Mouse (Mus musculus): ENCODE data around the gene Nxpe5.
"Not testable (repeated sequence)": the region's sequence is repeated elsewhere in the genome, so short reads cannot be mapped to it uniquely, and the experiment has no call there.

Gene Nxpe5

GRCm38 (mm10) chr5:138225700-138226099 is at the start of gene Nxpe5:
Gene Nxpe5, plus strand, starts transcription at chr5:138225898.
- no peak for ATAC-seq (ENCODE audit: low TSS enrichment)

DNA sequence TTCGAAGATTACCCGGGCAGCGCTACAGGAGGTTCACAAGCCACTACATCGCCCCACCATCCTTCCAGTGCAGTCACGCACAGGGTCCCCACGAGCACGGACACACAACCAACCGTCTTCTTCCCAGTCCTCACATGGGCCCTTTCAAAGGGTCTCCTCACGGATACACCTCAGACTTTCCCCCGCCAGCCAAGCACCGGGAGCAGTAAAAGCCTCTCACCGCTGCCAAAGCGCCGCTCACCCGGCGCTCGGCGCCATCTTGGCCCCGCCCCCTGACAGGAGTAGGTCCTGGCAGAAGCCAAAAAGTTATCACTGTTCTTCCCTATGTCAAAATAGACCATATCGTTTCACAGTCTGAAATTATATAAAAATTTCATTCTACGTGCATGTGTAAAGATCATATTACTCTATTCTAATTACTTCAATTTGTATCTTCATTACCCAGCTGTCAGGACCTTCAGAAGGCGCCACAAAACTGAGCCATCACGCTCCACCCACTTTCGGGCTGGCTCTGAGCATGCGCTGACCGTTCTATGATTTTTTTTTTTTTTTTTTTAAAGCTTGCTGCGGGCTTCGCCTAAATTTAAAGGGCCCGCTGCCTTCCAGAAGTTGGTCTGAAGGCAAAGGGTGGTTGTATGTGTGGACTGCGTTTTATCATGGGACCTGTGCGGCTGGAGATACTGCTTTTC is 38.6 kb upstream of the Nxpe5 start, which contains the start of the genes Taf6 and Cnpy4:
Taf6 (minus strand) TSS at position 502 of the 689 bp plus-strand sequence.
Cnpy4 (plus strand) TSS at position 536 of the 689 bp plus-strand sequence.
- peak; percentile 66 for ATAC-seq (ENCODE audit: low TSS enrichment)

DNA sequence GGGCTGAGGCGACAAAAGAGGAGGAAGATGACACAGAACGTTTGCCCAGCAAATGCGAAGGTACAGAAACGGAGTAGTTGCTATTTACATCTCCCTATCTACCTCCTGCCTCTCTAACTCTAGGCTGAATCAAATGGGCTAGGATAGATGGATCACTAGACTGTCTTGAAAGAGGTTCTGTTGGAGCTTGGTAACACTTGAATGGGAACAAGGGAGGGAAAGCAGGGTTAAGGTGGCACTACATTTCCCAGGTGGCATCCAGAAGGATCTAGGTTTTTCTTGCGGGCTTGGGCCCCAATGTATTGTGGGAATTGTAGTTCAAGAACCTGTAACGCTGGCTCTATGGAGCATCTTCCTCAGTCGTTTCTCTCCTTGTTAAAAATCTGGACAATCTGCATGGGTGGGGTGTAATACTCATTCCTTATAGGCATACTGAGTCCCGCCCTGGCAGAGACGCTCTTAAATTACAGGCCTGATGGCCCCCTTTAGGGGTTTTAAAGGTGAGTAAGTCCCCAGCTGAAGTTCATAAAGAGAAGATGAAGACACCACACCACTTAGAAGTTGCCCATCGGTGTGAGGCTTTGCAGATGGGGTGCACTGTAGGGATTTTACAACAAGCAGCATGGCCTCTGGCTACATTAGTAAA is 37.9 kb upstream of the Nxpe5 start:
- ATAC-seq (ENCODE audit: low TSS enrichment), result peak; percentile 95

GRCm38 (mm10) chr5:138193771-138194727 is 31.6 kb upstream of the Nxpe5 start, which contains the start of gene Mblac1:
Gene Mblac1, plus strand, starts transcription at chr5:138194314.
- ATAC-seq (ENCODE audit: low TSS enrichment), result peak; percentile 93

DNA sequence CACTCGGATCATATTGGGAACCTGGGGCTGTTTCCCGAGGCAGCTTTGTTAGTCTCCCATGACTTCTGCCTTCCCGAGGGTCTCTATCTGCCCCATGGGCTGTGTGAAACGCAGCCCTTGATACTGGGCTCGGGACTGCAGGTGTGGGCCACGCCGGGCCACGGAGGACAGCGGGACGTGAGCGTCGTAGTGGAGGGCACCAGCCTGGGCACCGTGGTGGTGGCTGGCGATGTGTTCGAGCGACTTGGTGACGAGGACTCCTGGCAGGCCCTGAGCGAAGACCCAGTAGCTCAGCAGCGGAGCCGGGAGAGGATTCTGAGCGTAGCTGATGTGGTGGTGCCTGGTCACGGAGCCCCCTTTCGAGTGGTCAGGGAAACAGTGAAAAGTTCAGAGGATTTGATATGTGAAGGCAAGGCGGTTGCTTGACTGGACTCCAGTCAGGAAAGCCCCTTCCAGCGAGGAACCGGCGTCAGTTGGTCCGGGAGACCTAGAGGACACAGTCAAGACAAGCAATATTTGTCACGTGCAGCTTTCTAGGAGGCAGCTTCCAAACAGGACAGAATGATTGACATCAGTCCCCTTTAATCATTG is 30.8 kb upstream of the Nxpe5 start:
- ATAC-seq (ENCODE audit: low TSS enrichment), result peak; percentile 51

DNA sequence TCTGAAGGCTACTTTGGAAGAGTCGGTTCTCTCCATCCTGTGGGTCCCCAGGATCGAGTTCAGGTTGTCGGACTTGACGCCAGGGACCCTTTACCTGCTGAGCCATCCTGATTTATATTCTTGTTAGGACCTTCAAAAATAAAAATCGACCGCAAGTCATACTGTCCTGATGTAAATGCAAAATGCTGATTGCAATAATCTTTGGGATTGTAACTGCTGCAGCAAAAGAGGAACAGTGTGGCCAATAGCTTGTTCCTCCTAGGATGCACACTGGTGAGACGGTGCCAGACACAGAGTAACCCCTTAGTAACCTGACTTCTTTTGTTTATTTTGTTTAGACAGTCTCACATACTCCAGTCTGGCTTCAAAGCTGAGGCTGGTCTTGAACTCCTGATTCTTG is 30.2 kb upstream of the Nxpe5 start:
- no peak for ATAC-seq (ENCODE audit: low TSS enrichment)

DNA sequence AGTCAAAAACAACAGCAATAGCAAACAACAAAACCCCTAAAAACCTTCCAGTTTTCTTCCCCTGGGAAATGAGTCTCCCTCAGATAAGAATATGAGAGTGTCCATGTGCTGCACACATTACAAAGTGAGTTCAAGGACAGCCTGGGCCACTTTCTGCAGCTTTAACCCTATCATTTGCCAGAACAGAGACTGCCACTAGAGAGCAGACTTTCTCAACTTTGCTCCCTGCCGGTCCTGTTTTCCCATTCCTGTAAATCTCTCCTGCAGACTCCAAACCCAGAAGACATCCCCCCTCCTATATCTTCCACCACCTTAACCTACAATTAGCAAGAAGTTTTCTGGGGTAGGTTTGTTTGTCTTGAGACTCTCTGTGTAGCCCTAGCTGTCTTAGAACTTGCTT is 26.1 kb upstream of the Nxpe5 start:
- peak; percentile 55; the same call in 1 of the 2 replicates for ATAC-seq (ENCODE audit: low TSS enrichment)

DNA sequence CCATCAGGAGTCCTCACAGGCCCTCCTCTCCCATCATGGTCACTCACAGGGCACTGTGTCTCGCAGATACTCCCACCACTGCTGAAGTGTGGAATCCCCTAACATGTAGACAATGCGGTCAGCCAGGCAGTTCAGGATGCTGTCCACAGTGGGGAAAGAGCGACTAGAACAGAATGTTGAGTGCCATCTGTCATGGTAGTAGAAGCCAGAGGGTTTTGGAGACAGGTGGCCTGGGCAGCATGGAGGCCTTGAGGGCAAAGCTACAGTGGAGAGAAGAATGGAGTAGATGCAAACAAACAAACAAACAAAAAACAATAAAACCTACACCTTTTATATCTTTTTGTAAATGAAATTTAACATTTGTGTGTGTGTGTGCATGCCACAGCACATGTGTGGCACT is 23.6 kb upstream of the Nxpe5 start:
- ATAC-seq (ENCODE audit: low TSS enrichment), result no peak

DNA sequence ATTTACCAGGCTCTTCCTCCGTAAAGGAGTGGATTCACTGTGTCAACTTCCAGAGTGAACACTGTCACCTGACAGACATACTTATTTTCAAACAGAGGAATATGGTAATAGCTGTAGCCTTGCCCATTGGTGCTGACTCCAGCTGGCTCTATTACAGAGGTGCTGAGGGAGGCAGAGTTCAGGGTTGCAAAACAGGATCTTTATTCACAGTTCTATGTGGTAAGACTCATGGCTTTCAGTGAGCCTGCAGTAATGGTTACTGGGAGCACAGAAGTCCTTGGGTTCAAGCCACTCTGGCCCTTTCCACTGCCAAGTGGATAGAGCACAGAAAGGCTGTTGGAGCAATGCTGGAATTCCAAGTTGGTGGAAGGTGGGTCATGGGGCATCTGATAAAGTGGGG is 18.4 kb upstream of the Nxpe5 start:
- no peak for ATAC-seq (ENCODE audit: low TSS enrichment)

- ATAC-seq (ENCODE audit: low TSS enrichment), result no peak
These were observed 17.8 kb upstream of the Nxpe5 start for GRCm38 (mm10) chr5:138207873-138208272.

GRCm38 (mm10) chr5:138216632-138217031 is 9.1 kb upstream of the Nxpe5 start:
- not testable (repeated sequence) for ATAC-seq (ENCODE audit: low TSS enrichment)

DNA sequence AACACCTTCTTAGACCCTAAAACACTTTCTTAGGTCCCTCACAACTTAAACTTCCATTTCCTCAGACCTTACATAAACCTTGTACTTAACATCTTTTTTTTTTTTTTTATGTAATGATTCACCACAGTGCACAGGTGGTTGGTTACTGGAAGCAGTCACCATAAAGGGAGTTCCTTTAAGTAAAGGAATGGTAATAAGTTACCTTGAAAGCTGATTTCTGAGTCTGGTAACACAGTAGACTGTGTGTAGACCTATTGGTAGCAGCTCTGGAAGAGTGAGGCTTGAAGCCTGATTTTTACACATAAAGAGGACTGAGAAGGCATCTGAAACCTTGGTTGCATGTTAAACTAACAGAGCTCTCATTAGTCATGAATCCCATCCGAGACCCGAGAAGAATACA is 5.8 kb upstream of the Nxpe5 start:
- ATAC-seq (ENCODE audit: low TSS enrichment), result no peak

- ATAC-seq (ENCODE audit: low TSS enrichment), result peak; percentile 64; the same call in 1 of the 2 replicates
These were observed 3.6 kb upstream of the Nxpe5 start for GRCm38 (mm10) chr5:138222111-138222510.

DNA sequence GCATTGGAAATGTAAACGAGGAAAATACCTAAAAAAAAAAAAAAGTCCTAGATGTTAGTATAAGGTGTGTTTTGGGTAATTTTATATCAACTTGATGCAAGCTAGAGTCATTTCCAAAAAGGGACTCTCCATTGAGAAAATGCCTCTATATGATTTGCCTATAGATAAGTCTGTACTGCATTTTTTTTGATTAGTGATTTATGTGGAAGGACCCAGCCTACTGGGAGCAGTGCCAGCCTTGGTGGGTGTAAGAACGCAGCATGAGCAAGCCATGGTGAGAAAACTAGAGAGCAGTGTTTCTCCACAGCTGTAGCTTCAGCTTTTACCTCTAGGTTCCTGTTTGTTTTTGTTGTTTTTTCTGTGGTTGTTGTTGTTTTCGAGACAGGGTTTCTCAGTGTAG is 2.4 kb upstream of the Nxpe5 start:
- no peak for ATAC-seq (ENCODE audit: low TSS enrichment)

- no peak for ATAC-seq (ENCODE audit: low TSS enrichment)
These were observed 793 bp downstream of the Nxpe5 start for GRCm38 (mm10) chr5:138226491-138226890.

DNA sequence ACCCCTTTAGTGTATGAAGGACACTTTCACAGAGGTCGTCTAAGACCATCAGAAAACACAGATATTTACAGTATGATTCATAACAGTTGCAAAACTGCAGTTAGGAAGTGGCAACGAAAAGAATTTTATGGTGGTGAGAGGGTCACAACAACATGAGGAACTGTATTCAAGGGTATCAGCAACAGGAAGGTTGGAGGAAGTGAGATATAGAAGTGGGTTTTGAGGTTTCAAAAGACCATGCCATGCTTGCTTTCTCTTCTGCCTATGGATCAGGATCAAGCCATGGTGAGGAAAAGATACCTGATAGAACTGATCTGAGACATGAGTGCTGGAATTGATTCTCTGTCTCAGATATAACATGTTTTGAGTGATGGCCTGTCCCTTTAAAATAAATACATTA is 1.7 kb downstream of the Nxpe5 start:
- ATAC-seq (ENCODE audit: low TSS enrichment), result no peak

GRCm38 (mm10) chr5:138228026-138228425 is 2.3 kb downstream of the Nxpe5 start:
- ATAC-seq (ENCODE audit: low TSS enrichment), result no peak

- ATAC-seq (ENCODE audit: low TSS enrichment), result no peak
These were observed 3.8 kb downstream of the Nxpe5 start for GRCm38 (mm10) chr5:138229511-138229910.

DNA sequence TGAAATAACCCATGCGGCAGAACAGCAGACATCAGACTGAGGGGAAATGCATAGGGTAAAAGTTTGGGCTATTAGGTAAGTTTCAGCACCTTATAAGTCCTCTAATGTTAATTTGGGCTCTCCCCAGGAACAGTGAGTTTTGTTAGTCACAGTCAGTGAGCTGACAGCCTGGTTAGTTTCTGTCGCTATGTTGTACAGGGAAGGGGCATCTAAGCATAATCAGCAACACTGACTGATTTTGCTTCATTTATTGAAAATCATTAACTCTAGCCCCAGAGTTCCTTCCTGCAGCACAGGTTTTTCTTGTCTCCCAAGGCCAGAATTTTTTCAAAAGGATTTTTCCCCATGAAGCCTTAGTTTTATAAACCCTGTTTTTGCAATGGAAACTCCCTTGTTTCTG is 8.1 kb downstream of the Nxpe5 start:
- ATAC-seq (ENCODE audit: low TSS enrichment), result no peak

GRCm38 (mm10) chr5:138234224-138234623 is 8.5 kb downstream of the Nxpe5 start:
- ATAC-seq (ENCODE audit: low TSS enrichment), result no peak

GRCm38 (mm10) chr5:138241511-138241910 is 15.8 kb downstream of the Nxpe5 start:
- no peak for ATAC-seq (ENCODE audit: low TSS enrichment)

DNA sequence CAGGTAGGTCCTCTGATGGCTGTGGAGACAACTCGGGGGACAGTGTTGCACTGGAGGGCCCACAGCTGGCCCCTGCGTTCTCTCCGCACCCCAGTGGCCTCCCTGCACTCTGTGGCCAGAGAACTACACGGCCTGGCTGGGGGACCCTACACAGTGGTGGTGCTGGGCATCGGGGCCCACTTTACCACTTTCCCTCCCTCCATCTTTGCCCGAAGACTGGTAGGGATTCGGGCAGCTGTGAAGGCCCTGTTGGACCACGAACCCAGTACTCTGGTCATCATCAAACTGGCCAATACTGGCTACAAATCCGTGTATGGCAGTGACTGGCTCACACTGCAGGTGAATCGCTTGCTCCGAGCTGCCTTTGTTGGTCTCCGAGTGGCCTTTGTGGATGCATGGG is 25.4 kb downstream of the Nxpe5 start:
- no peak for ATAC-seq (ENCODE audit: low TSS enrichment)
